Mouse (Mus musculus): Measurements from ENCODE around the gene 4930442H23Rik. TPM values are rescaled to one million over a fixed set of nuclear protein-coding genes. Genes with fewer than 3 reads are reported as not detected.

The 4930442H23Rik gene
- polyA plus RNA-seq, 1 experiment = not detected

- Histone ChIP-seq H3K4me3 (ENCODE audit: insufficient read depth, low read depth, low read length) (peak overlapping the region; percentile 55), H3K4me1 (ENCODE audit: control insufficient read depth, insufficient read depth, low read length) (peaks cover 39% of the 10 kb centered on the region), H3K27ac (ENCODE audit: insufficient read depth, low read depth, low read length) (peak overlapping the region; percentile 68)
- 1% methylated on average over 86 of the region's 86 CpGs for WGBS
- TF ChIP-seq POLR2A (IDR thresholded peaks at IDR 0.05; ENCODE audit: insufficient read depth, low read depth, low read length) = peak; percentile 23; the same call in 1 of the 2 replicates
- TF ChIP-seq CTCF (IDR thresholded peaks at IDR 0.05; ENCODE audit: insufficient read depth, low read depth, low read length) = no peak
Observed at GRCm38 (mm10) chr10:81135831-81136705, 47.6 kb downstream of the 4930442H23Rik start.

- WGBS = 4% methylated on average over 41 of the region's 41 CpGs
- H3K4me3 ChIP-seq (ENCODE audit: insufficient read depth, low read depth, low read length) = peak within 1 kb of the TSS; percentile 55
- TF ChIP-seq CTCF (IDR thresholded peaks at IDR 0.05; ENCODE audit: insufficient read depth, low read depth, low read length) = no peak
- TF ChIP-seq POLR2A (IDR thresholded peaks at IDR 0.05; ENCODE audit: insufficient read depth, low read depth, low read length) = no peak
- H3K4me1 ChIP-seq (ENCODE audit: control insufficient read depth, insufficient read depth, low read length) = peaks cover 29% of the 10 kb centered on the region
- no peak within 1 kb of the TSS; the same call in 1 of the 2 replicates for H3K27ac ChIP-seq (ENCODE audit: insufficient read depth, low read depth, low read length)
Observed at GRCm38 (mm10) chr10:81134966-81135681, 48.5 kb downstream of the 4930442H23Rik start, which contains the start of gene Zbtb7a. Zbtb7a (plus strand) TSS chr10:81135220.

- WGBS = 8% methylated on average over 16 of the region's 16 CpGs
- no peak for TF ChIP-seq CTCF (IDR thresholded peaks at IDR 0.05; ENCODE audit: insufficient read depth, low read depth, low read length)
- no peak for TF ChIP-seq POLR2A (IDR thresholded peaks at IDR 0.05; ENCODE audit: insufficient read depth, low read depth, low read length)
- peaks cover 27% of the 10 kb centered on the region for H3K4me1 ChIP-seq (ENCODE audit: control insufficient read depth, insufficient read depth, low read length)
- no peak overlapping the region for H3K27ac ChIP-seq (ENCODE audit: insufficient read depth, low read depth, low read length)
- no peak overlapping the region for H3K4me3 ChIP-seq (ENCODE audit: insufficient read depth, low read depth, low read length)
Observed at GRCm38 (mm10) chr10:81134181-81134587, 49.5 kb downstream of the 4930442H23Rik start.

Other genes starting within 250 kb of the 4930442H23Rik start
- not detected in 2 replicates for gene Gng7, start 168.9 kb downstream of the 4930442H23Rik start, polyA plus RNA-seq (2012; ENCODE audit: insufficient read depth, insufficient read length, low replicate concordance, missing spikeins)
- not detected in 2 replicates for gene Diras1, start 158.2 kb downstream of the 4930442H23Rik start, polyA plus RNA-seq (2012; ENCODE audit: insufficient read depth, insufficient read length, low replicate concordance, missing spikeins)
- not detected in 2 replicates for gene Slc39a3, start 146.4 kb downstream of the 4930442H23Rik start, polyA plus RNA-seq (2012; ENCODE audit: insufficient read depth, insufficient read length, low replicate concordance, missing spikeins)
- not detected in 2 replicates for gene Sgta, start 123.7 kb downstream of the 4930442H23Rik start, polyA plus RNA-seq (2012; ENCODE audit: insufficient read depth, insufficient read length, low replicate concordance, missing spikeins)
- gene Thop1, start 113.8 kb downstream of the 4930442H23Rik start, polyA plus RNA-seq (2012; ENCODE audit: insufficient read depth, insufficient read length, low replicate concordance, missing spikeins) = not detected in 2 replicates
- gene Creb3l3, start 85.0 kb downstream of the 4930442H23Rik start, polyA plus RNA-seq (2012; ENCODE audit: insufficient read depth, insufficient read length, low replicate concordance, missing spikeins) = not detected in 2 replicates
- gene Map2k2, start 77.9 kb downstream of the 4930442H23Rik start, polyA plus RNA-seq (2012; ENCODE audit: insufficient read depth, insufficient read length, low replicate concordance, missing spikeins) = not detected in 2 replicates
- 77.0 TPM in 1 of 2 replicates, not detected in the other for gene Zbtb7a, start 48.6 kb downstream of the 4930442H23Rik start, polyA plus RNA-seq (2012; ENCODE audit: insufficient read depth, insufficient read length, low replicate concordance, missing spikeins)
- not detected in 2 replicates for gene Pias4, start 15.9 kb downstream of the 4930442H23Rik start, polyA plus RNA-seq (2012; ENCODE audit: insufficient read depth, insufficient read length, low replicate concordance, missing spikeins)
- 423 and 2,167 TPM in 2 replicates for gene Eef2, start 7.2 kb downstream of the 4930442H23Rik start, polyA plus RNA-seq (2012; ENCODE audit: insufficient read depth, insufficient read length, low replicate concordance, missing spikeins)
- gene Dapk3, start 844 bp downstream of the 4930442H23Rik start, polyA plus RNA-seq (2012; ENCODE audit: insufficient read depth, insufficient read length, low replicate concordance, missing spikeins) = not detected in 2 replicates
- not detected in 2 replicates for gene Nmrk2, start 18.2 kb upstream of the 4930442H23Rik start, polyA plus RNA-seq (2012; ENCODE audit: insufficient read depth, insufficient read length, low replicate concordance, missing spikeins)
- gene Atcay, start 47.0 kb upstream of the 4930442H23Rik start, polyA plus RNA-seq (2012; ENCODE audit: insufficient read depth, insufficient read length, low replicate concordance, missing spikeins) = not detected in 2 replicates
- not detected in 2 replicates for gene Zfr2, start 49.3 kb upstream of the 4930442H23Rik start, polyA plus RNA-seq (2012; ENCODE audit: insufficient read depth, insufficient read length, low replicate concordance, missing spikeins)
- gene Matk, start 69.1 kb upstream of the 4930442H23Rik start, polyA plus RNA-seq (2012; ENCODE audit: insufficient read depth, insufficient read length, low replicate concordance, missing spikeins) = not detected in 2 replicates
- gene Mrpl54, start 83.1 kb upstream of the 4930442H23Rik start, polyA plus RNA-seq (2012; ENCODE audit: insufficient read depth, insufficient read length, low replicate concordance, missing spikeins) = not detected in 2 replicates
- not detected in 2 replicates for gene Apba3, start 83.1 kb upstream of the 4930442H23Rik start, polyA plus RNA-seq (2012; ENCODE audit: insufficient read depth, insufficient read length, low replicate concordance, missing spikeins)
- gene Tjp3, start 107.7 kb upstream of the 4930442H23Rik start, polyA plus RNA-seq (2012; ENCODE audit: insufficient read depth, insufficient read length, low replicate concordance, missing spikeins) = not detected in 2 replicates
- 935 TPM in 1 of 2 replicates, not detected in the other for gene Pip5k1c, start 109.1 kb upstream of the 4930442H23Rik start, polyA plus RNA-seq (2012; ENCODE audit: insufficient read depth, insufficient read length, low replicate concordance, missing spikeins)
- not detected in 2 replicates for gene Cactin, start 137.3 kb upstream of the 4930442H23Rik start, polyA plus RNA-seq (2012; ENCODE audit: insufficient read depth, insufficient read length, low replicate concordance, missing spikeins)
- not detected in 2 replicates for gene Tbxa2r, start 144.9 kb upstream of the 4930442H23Rik start, polyA plus RNA-seq (2012; ENCODE audit: insufficient read depth, insufficient read length, low replicate concordance, missing spikeins)
- not detected in 2 replicates for gene Gipc3, start 159.4 kb upstream of the 4930442H23Rik start, polyA plus RNA-seq (2012; ENCODE audit: insufficient read depth, insufficient read length, low replicate concordance, missing spikeins)
- gene Hmg20b, start 166.6 kb upstream of the 4930442H23Rik start, polyA plus RNA-seq (2012; ENCODE audit: insufficient read depth, insufficient read length, low replicate concordance, missing spikeins) = not detected in 2 replicates
- gene Mfsd12, start 173.6 kb upstream of the 4930442H23Rik start, polyA plus RNA-seq (2012; ENCODE audit: insufficient read depth, insufficient read length, low replicate concordance, missing spikeins) = not detected in 2 replicates
- gene 4930404N11Rik, start 182.0 kb upstream of the 4930442H23Rik start, polyA plus RNA-seq (2012; ENCODE audit: insufficient read depth, insufficient read length, low replicate concordance, missing spikeins) = not detected in 2 replicates
- not detected in 2 replicates for gene Fzr1, start 194.7 kb upstream of the 4930442H23Rik start, polyA plus RNA-seq (2012; ENCODE audit: insufficient read depth, insufficient read length, low replicate concordance, missing spikeins)
- gene Dohh, start 200.6 kb upstream of the 4930442H23Rik start, polyA plus RNA-seq (2012; ENCODE audit: insufficient read depth, insufficient read length, low replicate concordance, missing spikeins) = not detected in 2 replicates
- gene Gm48551, start 200.6 kb upstream of the 4930442H23Rik start, polyA plus RNA-seq (2012; ENCODE audit: insufficient read depth, insufficient read length, low replicate concordance, missing spikeins) = not detected in 2 replicates
- not detected in 2 replicates for gene Gm48552, start 205.2 kb upstream of the 4930442H23Rik start, polyA plus RNA-seq (2012; ENCODE audit: insufficient read depth, insufficient read length, low replicate concordance, missing spikeins)
- not detected in 2 replicates for gene Smim24, start 209.2 kb upstream of the 4930442H23Rik start, polyA plus RNA-seq (2012; ENCODE audit: insufficient read depth, insufficient read length, low replicate concordance, missing spikeins)

All from olfactory bulb, adult 2 months (tissue).